Mouse (Mus musculus): ENCODE results near the gene Slc9c1.
"Not testable (repeated sequence)": the region's sequence is repeated elsewhere in the genome, so short reads cannot be mapped to it uniquely, and the experiment has no call there.

Gene Slc9c1

DNA sequence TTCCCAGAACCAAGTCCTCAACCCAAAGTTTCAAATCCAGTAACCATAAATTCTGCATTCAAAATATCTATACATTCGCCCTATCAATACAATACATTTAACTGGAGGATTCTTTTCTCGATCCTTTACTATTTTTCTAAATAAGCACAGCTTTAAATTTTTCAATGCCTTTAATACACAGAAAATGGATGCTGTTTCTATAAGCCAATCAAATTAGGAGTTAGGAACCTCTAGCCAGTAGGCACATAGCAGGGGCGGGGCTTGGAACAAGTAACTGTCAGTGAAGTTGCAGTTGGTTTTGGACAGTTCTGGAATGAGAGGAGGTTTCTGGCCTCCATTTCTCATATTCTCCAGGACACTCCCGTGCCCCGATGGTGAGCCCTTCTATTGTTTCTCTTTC, at the start of gene Slc9c1:
Gene Slc9c1 (plus strand): TSS at position 301 of the 400 bp plus-strand sequence.
- no peak for DNase-seq (ENCODE audit: low spot score)

DNA sequence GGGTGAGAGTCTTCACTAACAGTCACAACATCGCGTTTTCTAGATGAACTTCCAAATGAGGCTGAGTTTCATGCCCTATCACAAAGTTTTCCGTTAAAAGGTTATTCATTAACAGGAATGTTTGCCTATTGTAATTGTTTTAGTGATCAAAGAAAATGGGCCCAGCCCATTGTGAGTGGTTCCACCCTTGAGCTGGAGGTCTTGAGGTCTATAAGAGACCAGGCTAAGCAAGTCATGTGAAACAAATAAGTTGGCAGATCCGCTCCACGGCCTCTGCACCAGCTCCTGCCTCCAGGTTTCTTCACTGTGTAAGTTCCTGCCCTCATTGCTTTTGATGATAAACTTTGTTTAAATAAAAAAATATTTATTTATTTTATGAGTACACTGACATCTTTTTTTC, 42.2 kb upstream of the Slc9c1 start, which contains the start of gene Gm609:
Gene Gm609 (minus strand): TSS at position 43 of the 400 bp plus-strand sequence.
- DNase-seq (ENCODE audit: low spot score): no peak

DNA sequence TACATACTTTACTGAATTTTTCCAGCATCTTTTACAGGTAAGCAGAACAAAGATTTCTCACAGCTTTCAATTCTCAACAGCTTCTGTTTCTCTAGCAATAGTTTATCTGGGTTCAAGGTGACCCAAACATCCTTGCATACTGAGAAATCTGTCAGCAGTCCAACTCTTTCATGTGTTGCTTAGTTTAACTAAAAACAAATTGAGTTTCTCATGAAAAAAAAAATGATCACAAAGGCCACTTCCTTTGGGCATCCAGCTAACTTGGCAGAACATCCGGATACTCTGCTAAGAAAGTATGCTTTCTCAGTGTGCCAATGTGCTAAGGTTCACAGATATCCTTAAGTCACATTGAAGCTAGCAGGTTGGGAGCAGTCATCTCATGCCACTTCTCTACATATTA, 39.8 kb upstream of the Slc9c1 start:
- DNase-seq (ENCODE audit: low spot score): no peak

DNA sequence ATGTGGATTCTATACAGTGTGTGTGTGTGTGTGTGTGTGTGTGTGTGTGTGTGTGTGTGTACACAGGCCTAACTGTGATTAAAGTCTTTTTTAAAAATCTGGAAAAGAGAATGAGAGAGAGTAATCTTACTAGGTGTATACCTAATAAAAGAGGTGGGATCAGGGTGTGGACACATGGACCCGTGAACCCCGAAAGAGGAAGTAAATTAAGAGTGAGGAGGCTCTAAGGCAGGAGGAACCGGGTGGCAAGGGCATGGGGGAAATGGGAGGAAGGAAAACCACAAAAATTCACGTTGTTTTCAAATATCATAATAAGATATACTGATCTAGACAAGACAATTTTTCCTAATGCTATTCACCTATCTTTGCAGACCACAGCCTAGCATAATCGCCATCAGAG, 9.6 kb upstream of the Slc9c1 start:
- no peak for DNase-seq (ENCODE audit: low spot score)

DNA sequence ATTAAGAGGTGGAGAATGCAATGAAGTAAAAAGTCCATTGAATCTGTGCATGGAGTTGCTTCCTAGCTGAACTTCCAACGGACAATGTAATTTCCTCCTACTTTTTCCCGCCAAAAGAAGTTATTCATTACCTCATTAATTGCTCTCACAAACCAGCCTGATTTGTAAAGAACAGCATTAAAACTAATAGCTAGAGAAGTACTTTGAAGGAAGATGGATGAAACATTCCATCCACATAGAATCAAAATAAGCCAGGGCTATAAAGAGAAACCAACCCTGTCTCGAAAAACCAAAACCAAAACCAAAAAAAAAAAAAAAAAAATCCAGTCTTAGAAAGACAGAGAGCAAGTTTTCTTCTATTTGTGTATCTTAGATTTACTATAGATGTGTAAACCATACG, 3.2 kb upstream of the Slc9c1 start, which contains the start of gene Gm17783:
Gene Gm17783 (minus strand): TSS at position 101 of the 400 bp plus-strand sequence.
- DNase-seq (ENCODE audit: low spot score): no peak

DNA sequence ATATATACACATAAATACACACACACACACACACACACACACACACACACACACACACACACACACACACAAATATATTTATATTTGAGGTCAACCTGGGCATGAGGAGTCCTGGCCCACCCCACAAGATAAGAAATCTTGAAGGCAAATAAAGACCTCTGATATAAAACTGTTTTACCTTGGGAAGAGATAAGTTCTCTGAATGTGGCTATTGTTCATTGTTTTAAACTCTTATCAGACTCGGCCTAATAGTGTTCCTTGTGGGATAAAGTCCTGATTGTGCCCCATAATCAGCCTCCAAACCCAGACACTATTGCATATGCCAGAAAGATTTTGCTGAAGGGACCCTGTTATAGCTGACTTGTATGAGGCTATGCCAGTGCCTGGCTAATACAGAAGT, 3.2 kb downstream of the Slc9c1 start:
- DNase-seq (ENCODE audit: low spot score): not testable (repeated sequence)

DNA sequence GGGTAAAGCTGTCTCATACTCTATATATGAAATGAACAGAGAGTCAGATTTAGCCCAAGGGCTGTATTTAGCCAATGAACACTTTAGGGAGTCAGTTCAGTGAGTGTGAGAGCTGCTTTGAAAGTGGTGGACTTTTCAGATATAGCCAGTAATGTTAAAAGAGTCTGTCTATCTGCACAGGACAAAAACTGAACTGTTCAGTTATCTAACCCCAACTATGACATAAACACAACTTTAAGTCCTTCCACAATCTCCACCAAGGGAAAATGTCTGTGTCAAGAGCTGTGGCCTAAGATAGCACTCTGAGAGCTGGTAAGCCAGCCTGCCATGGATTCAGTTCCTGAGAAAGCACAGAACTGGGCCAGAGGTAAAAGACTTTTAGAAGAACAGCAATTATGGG, 7.0 kb downstream of the Slc9c1 start:
- DNase-seq (ENCODE audit: low spot score): no peak

DNA sequence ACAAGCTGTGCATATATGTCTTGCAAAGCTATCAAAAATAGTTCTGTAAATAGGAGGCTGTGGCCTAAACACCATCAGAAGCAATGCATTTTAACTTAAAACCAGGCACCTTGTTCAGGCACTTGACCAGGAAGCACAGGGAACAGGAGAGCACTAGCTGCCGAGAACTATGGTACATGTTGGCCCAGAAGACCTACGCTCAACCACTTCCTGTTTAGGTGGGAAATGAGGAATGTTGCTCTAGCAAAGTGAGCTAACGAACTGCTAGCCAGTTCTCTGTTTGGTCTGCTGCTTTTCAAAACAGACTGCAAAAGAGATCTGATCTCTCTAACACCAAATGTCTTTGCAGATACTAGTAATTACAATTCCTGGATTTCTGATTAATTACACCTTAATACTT, 9.2 kb downstream of the Slc9c1 start:
- no peak for DNase-seq (ENCODE audit: low spot score)

DNA sequence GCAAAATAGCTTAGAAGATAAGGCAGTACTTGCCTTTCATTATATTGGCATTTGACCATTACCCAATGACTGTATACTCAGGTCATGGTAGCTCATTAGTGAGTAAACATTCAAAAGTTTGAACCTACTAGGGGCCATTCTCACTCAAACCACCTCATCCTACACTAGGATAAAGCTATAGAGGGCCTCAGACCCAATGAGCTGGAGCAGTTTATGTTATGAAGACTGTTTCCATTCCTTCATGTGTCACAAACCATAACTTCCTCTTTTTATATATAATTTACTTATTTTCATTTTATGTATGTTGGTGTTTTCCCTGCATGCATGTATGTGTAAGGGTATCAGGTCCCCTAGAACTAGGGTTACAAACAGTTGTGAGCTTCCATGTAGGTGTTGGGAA, 12.9 kb downstream of the Slc9c1 start:
- DNase-seq (ENCODE audit: low spot score): no peak

DNA sequence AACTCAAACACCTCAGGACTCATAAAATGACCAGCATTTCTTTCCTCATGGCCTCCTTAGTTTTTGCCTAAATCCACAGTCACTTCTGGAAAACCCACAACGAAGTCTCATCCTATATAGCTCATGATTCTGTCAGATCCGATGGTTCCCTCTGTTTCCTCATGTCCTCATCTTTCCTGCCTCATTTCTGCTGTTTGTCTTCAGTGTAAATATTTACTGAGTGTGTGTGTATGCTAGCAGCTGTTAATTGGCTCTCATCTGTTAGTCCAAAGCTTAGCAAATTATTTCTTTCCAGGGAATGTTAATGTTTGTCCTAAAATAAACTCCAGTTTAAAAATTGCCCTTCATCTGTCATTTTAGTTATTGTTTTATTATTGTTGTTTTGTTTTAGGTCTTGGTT, 16.5 kb downstream of the Slc9c1 start:
- no peak for DNase-seq (ENCODE audit: low spot score)

DNA sequence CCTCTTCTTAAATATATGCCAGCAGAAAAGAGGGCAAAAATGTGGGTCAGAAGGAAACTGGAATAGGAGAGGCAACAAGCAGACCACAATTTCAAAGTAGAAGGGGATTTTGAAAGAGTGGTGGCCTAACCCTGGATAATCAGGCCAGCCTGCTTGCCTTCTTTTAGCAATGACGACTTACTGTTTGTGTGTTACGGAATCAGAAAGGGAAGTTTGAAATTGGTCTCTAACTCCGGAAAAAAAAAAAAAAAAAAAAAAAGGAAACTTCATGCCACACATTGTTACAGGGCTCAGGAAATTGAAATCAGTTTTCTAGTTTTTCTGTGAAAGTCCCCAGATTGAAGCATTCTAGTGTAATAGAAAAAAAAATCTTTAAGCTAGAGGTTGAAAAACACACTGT, 26.6 kb downstream of the Slc9c1 start:
- DNase-seq (ENCODE audit: low spot score): no peak

DNA sequence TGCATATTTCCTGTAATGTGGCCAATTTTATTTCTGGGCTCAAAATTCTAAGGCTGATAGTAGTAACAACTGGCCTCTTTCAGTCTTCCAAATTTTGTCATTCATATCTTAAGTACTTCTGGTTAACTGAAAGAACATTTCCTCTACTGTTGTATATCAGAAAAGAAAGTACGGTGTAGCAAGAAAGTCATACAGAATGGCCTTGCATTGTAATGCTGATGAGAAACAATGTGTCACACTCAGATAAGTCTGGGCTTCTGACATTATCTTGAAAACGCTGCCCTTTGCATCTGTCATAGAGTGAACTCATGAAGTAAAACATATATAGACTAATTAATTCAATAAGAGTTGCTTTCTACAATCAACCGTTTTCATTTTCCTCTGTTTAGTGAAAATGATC, 37.2 kb downstream of the Slc9c1 start:
- DNase-seq (ENCODE audit: low spot score): no peak

DNA sequence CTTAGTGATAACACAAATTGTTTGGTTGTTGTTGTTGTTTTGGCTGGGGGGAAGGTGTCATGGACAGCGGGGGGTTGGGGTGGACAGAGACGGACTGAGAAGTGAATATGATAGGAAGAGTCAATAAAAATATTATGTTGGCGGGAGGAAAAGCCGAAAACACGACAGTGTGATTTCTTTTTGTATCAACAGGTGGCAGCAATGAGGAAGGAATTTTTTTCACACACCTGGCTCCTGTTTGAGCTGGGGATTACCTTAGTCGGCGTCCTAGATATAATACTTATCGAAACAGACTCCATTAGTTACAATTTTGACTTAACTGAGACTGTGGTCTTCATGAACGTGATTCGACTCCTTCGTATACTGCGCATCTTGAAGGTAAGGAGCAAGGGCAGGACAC, 44.8 kb downstream of the Slc9c1 start:
- DNase-seq (ENCODE audit: low spot score): no peak

DNA sequence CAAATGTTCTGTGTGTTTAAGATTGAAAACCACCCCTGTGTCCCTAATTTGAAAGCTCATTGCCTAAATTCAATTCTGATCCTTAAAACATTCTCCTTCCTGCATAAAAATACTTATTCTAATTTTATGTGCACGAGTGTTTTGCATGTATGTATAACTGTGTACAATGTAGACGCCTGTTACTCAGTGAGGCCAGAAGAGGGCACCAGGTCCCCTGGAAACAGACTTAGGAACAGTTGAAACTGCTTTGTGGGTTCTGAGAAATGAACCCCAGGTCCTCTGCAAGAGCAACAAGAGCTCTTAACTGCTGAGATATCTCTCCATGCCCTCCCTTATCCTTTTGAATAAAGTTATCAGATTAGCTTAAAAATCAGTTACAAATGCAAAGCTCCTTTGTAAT, 47.4 kb downstream of the Slc9c1 start:
- no peak for DNase-seq (ENCODE audit: low spot score)

DNA sequence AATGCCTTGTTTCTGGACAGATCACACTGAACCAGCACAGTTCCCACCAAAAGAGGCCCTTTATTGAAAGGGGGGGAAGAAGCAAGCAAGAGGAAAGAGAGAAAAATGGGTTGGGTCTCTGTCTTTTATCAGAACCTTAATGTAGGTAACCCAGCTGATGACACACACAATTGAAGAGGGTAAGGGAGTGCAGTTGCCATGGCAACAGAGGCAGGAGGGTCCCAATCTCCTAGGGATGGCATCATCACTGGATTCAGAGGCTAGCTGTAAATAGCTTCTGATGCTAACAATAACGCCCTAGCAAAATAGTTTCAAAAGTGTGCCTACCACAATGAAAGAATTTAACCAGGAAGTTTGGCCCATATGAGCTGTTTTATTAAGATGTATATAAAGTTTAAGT, 58.5 kb downstream of the Slc9c1 start:
- DNase-seq (ENCODE audit: low spot score): no peak

DNA sequence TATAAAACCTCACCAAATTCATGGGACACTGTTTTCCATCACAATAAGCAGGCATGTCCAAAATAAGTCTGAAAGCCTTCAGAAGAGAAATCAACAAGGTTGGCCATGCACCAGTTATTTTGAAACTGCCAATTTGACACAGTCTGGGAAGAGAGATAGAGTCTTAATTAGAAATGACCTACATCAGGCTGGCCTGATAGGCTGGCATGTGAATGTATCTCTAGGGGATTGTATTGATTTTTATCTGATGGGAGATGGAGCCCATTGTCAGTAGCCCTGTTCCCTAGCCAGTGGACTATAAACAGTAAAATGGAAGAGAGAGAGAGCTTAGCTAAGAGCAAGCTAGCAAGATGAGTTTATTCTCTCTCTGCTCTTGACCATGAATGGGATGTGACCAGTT, 60.4 kb downstream of the Slc9c1 start:
- DNase-seq (ENCODE audit: low spot score): no peak

DNA sequence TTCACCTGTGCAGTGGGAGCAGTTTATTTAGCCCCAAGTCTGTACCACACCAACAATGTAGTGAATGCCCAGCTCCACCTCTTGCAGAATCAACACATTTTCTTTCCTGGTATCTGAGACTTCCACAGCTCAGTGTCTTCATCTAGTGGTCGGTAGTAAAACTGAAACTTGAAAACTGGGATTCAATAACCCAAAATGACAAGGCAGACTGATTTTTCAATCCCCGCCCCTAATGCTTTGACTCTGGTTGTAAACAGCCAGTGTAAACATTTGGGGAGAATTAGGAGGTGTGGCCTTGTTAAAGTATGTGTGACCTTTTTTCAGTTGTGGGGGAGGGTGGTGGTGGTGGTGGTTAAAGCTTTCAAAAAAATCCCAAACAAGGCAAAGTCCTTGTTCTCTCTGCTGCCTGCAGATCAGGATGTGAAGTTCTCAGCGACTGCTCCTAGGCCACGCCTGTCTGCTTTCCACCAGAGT, 73.4 kb downstream of the Slc9c1 start:
- no peak for DNase-seq (ENCODE audit: low spot score)

DNA sequence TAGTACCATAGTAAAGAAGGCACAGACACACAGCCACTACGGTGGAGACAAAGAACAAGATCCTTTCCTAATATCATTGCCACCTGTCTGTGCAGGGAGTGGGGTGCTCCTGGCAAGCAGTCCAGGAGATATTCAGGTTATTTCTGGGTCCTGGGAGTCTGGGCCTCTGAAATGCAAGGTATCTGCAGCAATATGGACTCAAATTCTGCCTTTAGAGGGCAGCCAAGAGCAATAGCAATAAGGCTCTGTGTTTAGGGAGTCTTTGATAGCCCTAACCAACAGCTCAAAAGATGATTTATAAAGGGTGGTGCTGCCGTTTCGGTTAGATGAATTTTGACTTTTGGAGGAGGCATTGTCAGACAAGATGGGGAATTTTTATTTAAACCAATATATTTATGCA, 74.2 kb downstream of the Slc9c1 start:
- DNase-seq (ENCODE audit: low spot score): no peak

DNA sequence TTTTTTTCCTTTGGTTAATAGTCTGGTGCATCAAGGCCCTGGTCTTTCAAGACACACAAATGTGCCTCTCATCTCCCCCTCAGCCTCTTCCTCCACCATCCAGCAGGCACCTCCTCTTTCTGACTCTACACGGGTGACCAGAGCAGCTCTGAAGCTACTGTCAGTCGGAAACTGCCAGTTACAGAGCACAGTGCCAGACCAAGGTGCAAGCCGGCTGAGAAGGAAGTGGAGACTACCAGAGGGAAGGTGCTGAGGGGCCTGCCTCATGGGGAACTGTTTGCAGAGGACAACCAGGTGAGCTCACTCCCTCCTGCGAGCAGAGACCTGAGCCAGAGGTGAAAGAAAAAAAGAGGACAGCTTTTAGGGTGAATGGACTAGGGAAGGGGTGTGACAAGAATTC, 75.2 kb downstream of the Slc9c1 start, which contains the start of gene Gcsam:
Gene Gcsam (plus strand): TSS at position 114 of the 400 bp plus-strand sequence.
- DNase-seq (ENCODE audit: low spot score): no peak

DNA sequence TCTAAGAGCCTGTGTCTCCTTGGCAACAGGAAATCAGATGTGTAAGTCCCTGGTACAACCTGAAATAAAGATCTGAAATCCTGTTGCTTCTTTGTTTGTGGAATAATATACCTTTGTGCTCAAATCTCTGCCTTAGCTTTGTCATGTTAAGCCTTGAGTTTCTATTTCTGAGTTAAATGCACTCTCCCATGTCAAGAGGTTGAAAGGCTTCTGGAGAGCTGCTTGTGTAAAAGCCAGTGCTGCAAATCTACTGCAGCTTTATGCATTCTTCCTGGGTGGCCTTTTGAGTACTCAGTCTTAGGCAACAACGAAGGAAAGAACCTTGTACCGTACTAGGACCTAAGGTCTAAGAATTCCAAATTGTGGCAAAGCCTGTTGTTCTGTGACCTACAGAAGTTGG, 78.1 kb downstream of the Slc9c1 start:
- no peak for DNase-seq (ENCODE audit: low spot score)

DNA sequence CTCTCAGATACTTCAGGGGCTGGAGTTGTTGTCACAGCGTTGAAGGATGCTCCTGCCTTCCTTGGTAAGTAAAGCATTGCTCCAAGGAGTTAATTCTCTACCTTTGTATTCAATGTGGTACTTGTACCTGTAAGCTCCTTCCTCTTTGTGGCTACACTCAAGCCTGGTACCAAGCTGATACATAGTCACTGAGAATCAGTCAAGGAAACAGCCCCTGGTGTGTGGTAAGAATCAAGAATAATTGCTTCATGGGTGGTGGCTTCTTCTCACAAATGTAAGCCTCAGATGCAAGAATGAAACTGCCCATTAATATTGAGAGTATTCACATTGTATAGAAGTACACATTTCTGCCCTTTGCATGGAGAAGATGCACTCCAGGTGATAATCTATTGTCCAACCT, 80.8 kb downstream of the Slc9c1 start:
- no peak for DNase-seq (ENCODE audit: low spot score)

DNA sequence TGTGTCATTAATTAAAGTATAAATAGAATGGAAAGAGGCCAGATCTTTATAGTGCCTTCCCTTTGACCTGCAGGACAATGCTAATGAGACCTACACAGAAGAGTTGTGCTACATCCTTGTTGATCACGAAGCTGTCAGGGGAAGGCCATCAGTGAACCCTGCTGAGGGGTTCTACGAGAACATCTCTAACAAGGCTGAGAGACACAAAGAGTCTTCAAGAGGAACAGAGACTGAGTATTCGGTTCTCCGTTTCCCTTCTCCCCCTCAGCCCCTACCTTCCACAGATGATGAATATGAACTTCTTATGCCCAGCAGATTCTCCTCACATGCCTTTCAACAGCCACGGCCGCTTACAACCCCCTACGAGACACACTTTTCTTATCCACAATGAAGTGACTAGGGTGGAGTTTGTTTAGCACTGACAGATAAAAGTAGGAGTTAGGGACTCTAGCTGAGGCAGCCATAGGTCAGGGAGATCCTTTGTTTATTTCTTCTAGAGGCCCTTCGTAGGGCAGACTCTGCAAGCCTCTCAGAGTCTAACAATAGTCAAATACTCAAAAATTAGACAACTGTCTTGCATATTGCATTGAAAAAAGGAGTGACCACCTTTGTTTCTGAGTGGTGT, 84.8 kb downstream of the Slc9c1 start:
- no peak for DNase-seq (ENCODE audit: low spot score)

DNA sequence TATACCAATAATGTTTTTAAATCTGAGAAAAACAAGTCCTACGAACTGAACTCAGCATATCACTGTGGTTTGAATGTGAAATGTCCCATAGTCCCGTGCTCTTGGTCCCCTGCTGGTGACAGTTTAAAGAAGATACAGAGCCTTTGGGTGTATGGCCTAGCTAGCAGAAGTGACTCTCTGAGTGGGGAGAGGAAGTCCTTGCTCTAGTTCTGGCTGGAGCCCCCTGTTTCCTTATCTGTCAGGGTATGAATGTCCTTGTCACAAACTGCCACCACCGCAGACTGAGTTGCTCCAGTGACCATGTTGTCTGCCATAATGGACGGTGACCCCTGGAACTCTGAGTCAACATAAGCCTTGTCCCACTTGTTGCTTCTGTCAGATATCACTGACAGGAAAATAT, 88.1 kb downstream of the Slc9c1 start:
- DNase-seq (ENCODE audit: low spot score): no peak

DNA sequence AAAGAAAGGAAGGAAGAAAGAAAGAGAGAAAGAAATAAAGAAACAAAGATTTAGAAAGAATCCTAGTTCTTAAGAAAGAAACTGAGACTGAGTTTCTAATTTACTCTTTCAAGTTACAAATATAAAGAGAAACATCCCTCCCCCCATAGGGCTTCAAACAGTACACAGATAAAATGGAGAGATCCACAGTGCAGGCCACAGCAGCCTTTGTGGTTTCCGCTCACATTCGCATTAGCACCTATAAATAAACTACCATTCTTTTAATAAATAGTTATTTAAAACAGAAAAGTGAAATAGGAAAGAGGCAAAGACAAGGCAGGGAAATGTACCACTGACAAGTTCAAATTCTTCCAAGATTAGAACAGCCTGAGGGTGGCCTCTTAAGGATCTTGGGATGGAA, 89.7 kb downstream of the Slc9c1 start:
- no peak for DNase-seq (ENCODE audit: low spot score)
